Mouse (Mus musculus) lung, adult 2 months (tissue): ENCODE measurements around the gene Homer2.

ENCODE experiments used
- CTCF ChIP-seq: fragments of 200-500 bp; IDR thresholded peaks from 2 replicates; pipeline ENCODE4 v1.5.1; 2011; ENCODE audit warnings: mild to moderate bottlenecking, low read length, control low read depth; ENCODE audit not compliant: insufficient read depth
- POLR2A ChIP-seq: fragments of 200-500 bp; IDR thresholded peaks from 2 replicates; pipeline ENCODE4 v1.6.1; 2011; ENCODE audit warnings: low read depth, mild to moderate bottlenecking, control low read depth, low read length, borderline replicate concordance; ENCODE audit errors: extremely low read depth

- TF ChIP-seq CTCF, result peak; percentile 57; the same call in 1 of the 2 replicates
- TF ChIP-seq POLR2A, result no peak
Measured at GRCm38 (mm10) chr7:81744145-81744544, 36.8 kb upstream of the Homer2 start.
